Mouse (Mus musculus) MEL-GATA-1-ER (cell line): ENCODE measurements at regions not wholly inside any gene's neighbourhood (a gene's known extent, or its start where the extent isn't known, plus 50 kb on each side); places are given as distances from the start of the nearest gene placed in this dataset.

Experiments
- DNase-seq: peaks from one replicate; pipeline ENCODE4 v3.0.0-alpha.2; 2012; ENCODE audit warnings: low read depth; ENCODE audit errors: extremely low read depth

GRCm38 (mm10) chr8:73645582-73645981 is 292.2 kb upstream of the Large1 start:
- no peak for DNase-seq

GRCm38 (mm10) chr8:73626798-73627197 is 273.5 kb upstream of the Large1 start:
- no peak for DNase-seq

GRCm38 (mm10) chr8:73618946-73619345 is 265.6 kb upstream of the Large1 start:
- DNase-seq: peak; percentile 15

- no peak for DNase-seq
Measured at GRCm38 (mm10) chr8:73614631-73615030, 261.3 kb upstream of the Large1 start.

- DNase-seq: no peak
Measured at GRCm38 (mm10) chr8:73614106-73614505, 260.8 kb upstream of the Large1 start.

- no peak for DNase-seq
Measured at GRCm38 (mm10) chr8:73611583-73611982, 258.2 kb upstream of the Large1 start.

- no peak for DNase-seq
Measured at GRCm38 (mm10) chr8:73570599-73570998, 217.3 kb upstream of the Large1 start.

- no peak for DNase-seq
Measured at GRCm38 (mm10) chr8:73569963-73570362, 216.6 kb upstream of the Large1 start.
